Mouse (Mus musculus) left cerebral cortex, adult 6 months (tissue): ENCODE measurements around the gene Atp8b5. TPM values are rescaled to one million over a fixed set of nuclear protein-coding genes. Genes with fewer than 3 reads are reported as not detected.

Experiments used
- long read RNA-seq, 2 experiments: library from polyadenylated mRNA; unstranded; transcript quantifications; one replicate each; pipeline ENCODE4 v2.0.0; 2019 to 2020
- polyA plus RNA-seq: library from polyadenylated mRNA; unstranded; fragments of <200 nt; fragmentation: Nextera tagmentation; gene quantifications from 2 replicates; pipeline ENCODE4 v1.2.3, GENCODE M21; 2021

Gene Atp8b5
- 0.24 TPM in 1 of 2 replicates, not detected in the other for polyA plus RNA-seq
- long read RNA-seq, experiment 1, partial matches to known transcripts: 0 of 1 reads
- long read RNA-seq, experiment 1, other reads (novel, unspliced or antisense): 1 of 1 reads
- long read RNA-seq, experiment 2: 0 reads

GRCm38 (mm10) chr4:43266623-43267322 is at the start of gene Atp8b5:
TSS of gene Atp8b5 (plus strand) at chr4:43267159.

DNA sequence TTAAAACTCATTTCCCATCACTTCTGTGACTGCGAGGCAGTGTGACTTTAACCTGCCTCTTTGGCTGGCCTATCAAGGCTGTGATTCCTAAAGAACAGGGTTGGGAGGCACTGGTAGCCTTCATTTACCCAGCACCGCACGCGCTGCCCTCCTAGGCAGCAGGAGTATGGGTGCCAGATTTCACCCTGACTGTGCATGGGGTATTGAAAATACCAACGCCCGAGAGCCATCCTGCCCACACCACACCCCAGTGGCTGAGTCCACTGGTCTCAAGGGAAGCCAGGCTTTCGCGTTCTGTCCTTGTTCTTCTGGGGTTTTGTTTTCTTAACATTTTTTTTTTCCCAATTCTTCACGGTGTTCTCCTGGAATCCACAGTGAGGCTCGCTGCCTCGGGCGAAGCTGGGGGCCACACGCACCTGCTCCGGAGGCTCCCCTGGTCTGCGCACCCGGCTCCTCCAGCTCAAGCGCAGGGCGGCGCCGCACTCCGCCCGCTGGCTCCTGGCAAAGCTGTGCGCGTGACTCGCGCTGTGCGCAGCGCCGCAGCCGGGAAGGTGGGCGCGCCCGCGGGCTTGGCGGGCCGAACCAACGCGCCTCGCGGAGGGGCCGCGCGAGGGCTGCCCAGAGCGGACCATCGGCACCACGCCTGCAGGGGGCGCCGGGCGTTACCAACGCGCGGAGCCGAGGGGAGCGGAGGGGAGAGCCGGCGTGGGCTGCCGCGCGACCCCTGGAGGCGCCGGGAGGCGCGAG is 114.6 kb downstream of the Atp8b5 start, which contains the start of gene Rusc2:
Gene Rusc2, plus strand, starts transcription at position 572 of the 747 bp plus-strand sequence.

Other genes starting within 250 kb of the Atp8b5 start
- 9.5 and 12.2 TPM in 2 replicates for gene Pigo, start 241.3 kb upstream of the Atp8b5 start, polyA plus RNA-seq
- gene Stoml2, start 235.4 kb upstream of the Atp8b5 start, polyA plus RNA-seq: 193 and 209 TPM in 2 replicates
- 6.6 and 8.5 TPM in 2 replicates for gene Fam214b, start 220.9 kb upstream of the Atp8b5 start, polyA plus RNA-seq
- gene Unc13b, start 208.2 kb upstream of the Atp8b5 start, polyA plus RNA-seq: 3.8 and 4.9 TPM in 2 replicates
- 38.3 and 104 TPM in 2 replicates for gene Rusc2, start 114.8 kb downstream of the Atp8b5 start, polyA plus RNA-seq
- 0.27 and 0.35 TPM in 2 replicates for gene Fam166b, start 162.0 kb downstream of the Atp8b5 start, polyA plus RNA-seq
- 8.5 and 9.1 TPM in 2 replicates for gene Tesk1, start 174.8 kb downstream of the Atp8b5 start, polyA plus RNA-seq
- 7.9 TPM in 2 replicates for gene Cd72, start 187.5 kb downstream of the Atp8b5 start, polyA plus RNA-seq
- gene Sit1, start 216.6 kb downstream of the Atp8b5 start, polyA plus RNA-seq: not detected in 2 replicates
- 91.9 and 99.5 TPM in 2 replicates for gene Ccdc107, start 225.7 kb downstream of the Atp8b5 start, polyA plus RNA-seq
- gene Arhgef39, start 232.5 kb downstream of the Atp8b5 start, polyA plus RNA-seq: 0.61 and 0.80 TPM in 2 replicates
- gene Car9, start 239.8 kb downstream of the Atp8b5 start, polyA plus RNA-seq: 0.42 and 0.55 TPM in 2 replicates